Mouse (Mus musculus): ENCODE results near the gene Gkn1.

The Gkn1 gene

DNA sequence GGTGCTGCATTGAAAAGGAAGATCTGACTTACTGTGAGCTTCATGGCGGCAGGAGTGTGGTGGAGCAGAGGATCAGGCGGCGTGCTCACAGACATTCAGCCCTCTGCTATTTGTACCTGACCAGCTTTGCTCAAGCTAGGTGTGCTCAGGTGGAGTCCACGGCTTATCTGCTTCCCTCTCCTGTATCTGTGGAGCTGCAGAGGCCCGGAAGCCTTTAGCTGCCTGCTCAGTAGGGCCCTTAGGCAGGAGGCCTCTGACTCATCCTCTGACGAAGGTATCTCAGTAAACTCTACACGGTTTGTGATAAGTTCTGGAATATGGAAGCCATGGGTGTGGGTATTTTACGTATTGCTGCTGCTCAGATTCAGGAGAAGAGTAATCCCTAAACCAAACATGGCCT, at the start of gene Gkn1:
Gkn1 (minus strand) TSS at position 114 of the 400 bp plus-strand sequence.
- CTCF ChIA-PET = interaction anchor here in 2 of 4 experiments (0.6 to 3.0 kb wide), 2 partner anchors 250 to 533 kb away, joined by 4 to 10 read pairs; no protein-coding TSS in a partner anchor
- POLR2A ChIA-PET = no interaction called here

GRCm38 (mm10) chr6:87399886-87400566, 49.3 kb upstream of the Gkn1 start:
- CTCF ChIA-PET = interaction anchor here (0.6 to 1.9 kb wide), 15 partner anchors 10 to 673 kb away, joined by 3 to 11 read pairs (median 3); no protein-coding TSS in a partner anchor
- POLR2A ChIA-PET = no interaction called here

DNA sequence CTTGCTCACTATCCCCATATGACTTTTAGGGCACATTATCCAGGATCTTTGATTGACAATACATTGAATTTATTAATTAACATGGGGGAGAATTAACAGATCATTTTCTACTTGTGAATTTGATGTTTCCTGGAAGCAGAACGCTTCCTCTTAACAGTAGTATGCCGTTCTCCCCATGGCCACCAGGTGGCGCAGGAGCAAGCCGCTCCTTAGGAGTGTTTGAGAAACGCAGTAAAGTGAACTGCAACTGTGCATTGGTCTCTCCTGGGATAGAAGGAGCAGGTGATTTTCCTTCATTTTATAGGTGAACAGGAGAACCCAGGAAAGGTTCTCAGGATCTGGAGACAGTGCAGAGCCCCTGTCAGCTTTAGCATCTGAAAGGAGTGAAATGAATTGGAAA, 48.4 kb upstream of the Gkn1 start:
- POLR2A ChIA-PET = no interaction called here
- CTCF ChIA-PET = interaction anchor here (0.7 to 1.6 kb wide), 13 partner anchors 10 to 1748 kb away, joined by 3 to 11 read pairs (median 4); no protein-coding TSS in a partner anchor

DNA sequence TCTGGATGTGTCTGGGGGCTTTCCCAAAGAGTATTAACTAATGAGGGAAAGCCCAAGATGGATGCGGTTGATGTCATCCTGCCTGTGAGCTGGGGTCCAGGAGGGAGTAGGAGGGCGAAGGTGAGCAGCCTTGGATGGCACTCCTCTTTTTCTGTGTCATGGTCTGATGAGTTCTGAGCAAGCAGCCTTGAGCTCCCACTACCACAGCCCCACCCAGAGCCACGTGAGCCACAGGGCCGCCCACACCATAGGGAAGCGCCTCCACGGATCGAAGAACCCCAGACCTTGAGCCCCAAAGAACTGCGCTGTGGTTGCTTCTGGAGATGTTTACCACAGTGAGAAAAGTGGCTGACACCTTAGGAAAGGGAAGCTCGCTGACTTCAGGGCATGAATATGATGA, 44.0 kb upstream of the Gkn1 start:
- POLR2A ChIA-PET = interaction anchor here in 2 of 4 experiments (0.6 to 1.3 kb wide), 7 partner anchors 10 to 495 kb away, joined by 3 to 5 read pairs (median 4); partner anchors contain the start of gene Aplf (in 1 of the 2)
- CTCF ChIA-PET = interaction anchor here in 3 of 4 experiments (0.7 to 1.9 kb wide), 6 partner anchors 11 to 294 kb away, joined by 3 to 9 read pairs (median 4); partner anchors contain the start of gene Antxr1 (in 1 of the 3)

DNA sequence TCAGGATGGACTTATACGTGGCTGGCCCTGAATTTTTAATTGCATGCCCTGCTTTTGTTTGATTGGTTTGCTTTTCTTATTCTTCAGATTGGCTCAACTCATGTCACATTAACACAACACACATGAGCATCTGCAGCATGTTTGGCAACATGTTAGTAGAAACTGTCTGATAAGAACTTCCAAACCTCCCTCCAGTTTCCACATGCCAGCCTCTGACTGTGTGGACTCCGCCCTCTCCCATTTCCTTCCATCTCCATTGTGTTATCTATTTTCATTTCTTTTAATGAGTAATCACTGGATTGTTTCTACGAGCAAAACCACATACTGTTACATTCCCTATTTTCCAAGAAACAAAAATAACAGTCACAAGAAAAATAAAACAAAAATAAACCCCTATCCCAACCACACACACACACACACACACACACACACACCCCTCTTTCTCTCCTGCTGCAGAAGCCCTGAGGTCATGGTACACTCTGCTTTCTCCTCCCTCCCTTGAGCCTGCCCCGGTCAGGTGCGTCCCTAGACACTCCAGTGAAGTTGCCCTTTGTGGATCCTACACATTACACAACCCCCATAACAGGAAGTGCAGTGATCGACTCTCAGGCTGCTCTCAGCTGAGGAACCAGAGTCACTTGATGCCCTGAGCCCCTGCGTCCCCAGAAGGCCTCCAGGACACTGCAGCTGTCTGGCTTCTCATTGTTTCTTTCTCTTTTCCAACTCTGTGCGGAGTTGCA, 42.9 kb upstream of the Gkn1 start:
- POLR2A ChIA-PET = no interaction called here

DNA sequence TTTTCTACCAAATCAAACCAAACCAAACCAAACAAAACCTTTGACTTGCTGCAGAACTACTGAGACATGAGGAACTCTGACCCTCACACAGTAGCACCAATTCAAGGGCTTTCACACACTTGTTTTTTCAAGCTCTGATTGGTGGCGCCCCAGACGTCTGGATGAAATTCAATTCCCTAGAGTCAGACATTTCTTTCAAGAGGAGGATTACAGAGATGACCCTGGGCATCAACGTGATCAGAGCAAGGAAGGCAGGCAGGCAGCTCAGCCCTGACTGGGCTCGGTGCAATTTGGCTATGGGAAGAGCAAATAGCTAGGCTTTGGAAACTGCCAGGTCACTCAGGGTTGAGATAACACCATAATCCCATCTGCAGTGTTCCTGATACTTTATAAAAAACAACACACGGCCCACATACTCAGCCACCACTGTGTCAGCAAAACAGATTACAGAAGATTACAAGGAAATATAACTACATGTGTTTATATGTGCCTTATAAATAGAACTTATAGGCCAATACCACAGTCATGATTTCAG, 38.8 kb upstream of the Gkn1 start:
- ChIA-PET CTCF (interaction anchor here in 2 of 4 experiments (1.4 to 2.2 kb wide), 2 partner anchors 288 to 289 kb away, joined by 4 to 6 read pairs; no protein-coding TSS in a partner anchor), POLR2A (interaction anchor here in 1 of 4 experiments (0.6 to 1.2 kb wide), 3 partner anchors 12 to 364 kb away, joined by 3 to 4 read pairs (median 3); no protein-coding TSS in a partner anchor)

More for the DNA sequence above, 42.9 kb upstream of the Gkn1 start:
- CTCF ChIA-PET = interaction anchor here in 1 of 4 experiments (1.7 kb wide), 1 partner anchor 10 kb away, joined by 4 read pairs; no protein-coding TSS in a partner anchor

DNA sequence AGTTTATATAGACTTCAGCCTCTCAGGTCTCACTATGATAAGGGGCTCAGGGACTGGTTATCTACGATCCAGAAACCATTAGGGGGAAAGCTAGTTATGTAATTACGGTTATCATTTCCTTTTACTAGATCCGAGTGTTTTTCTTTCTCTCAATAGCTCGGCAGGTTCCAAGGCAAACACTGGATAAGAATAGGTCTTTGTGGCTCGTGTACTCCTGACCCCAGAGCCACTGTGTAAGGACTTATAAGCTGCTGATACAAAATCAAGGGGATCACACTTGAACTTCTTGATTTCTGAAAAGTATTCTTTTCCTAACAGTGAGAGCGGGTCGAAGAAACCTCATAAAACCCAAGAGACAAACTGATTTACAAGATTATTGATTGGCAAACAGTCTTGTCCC, 38.1 kb upstream of the Gkn1 start, which contains the start of gene Gkn3:
Gkn3 (minus strand) TSS at position 59 of the 400 bp plus-strand sequence.
- ChIA-PET CTCF (interaction anchor here in 2 of 4 experiments (1.4 to 2.2 kb wide), 2 partner anchors 288 kb away, joined by 4 to 7 read pairs; no protein-coding TSS in a partner anchor), POLR2A (interaction anchor here in 1 of 4 experiments (1.2 kb wide), 1 partner anchor 24 kb away, joined by 3 read pairs; no protein-coding TSS in a partner anchor)

GRCm38 (mm10) chr6:87386681-87387080, 35.9 kb upstream of the Gkn1 start:
- POLR2A ChIA-PET = interaction anchor here in 1 of 4 experiments (0.8 kb wide), 1 partner anchor 11 kb away, joined by 4 read pairs; no protein-coding TSS in a partner anchor
- CTCF ChIA-PET = interaction anchor here (0.6 to 2.2 kb wide), 4 partner anchors 80 to 361 kb away, joined by 4 to 9 read pairs (median 6); no protein-coding TSS in a partner anchor

GRCm38 (mm10) chr6:87386203-87386602, 35.5 kb upstream of the Gkn1 start:
- CTCF ChIA-PET = interaction anchor here in 3 of 4 experiments (0.5 to 3.0 kb wide), 6 partner anchors 14 to 285 kb away, joined by 3 to 30 read pairs (median 4); partner anchors contain the start of gene Gkn2 (in 1 of the 3)
- POLR2A ChIA-PET = no interaction called here

- ChIA-PET POLR2A (interaction anchor here in 2 of 4 experiments (0.8 to 1.1 kb wide), 4 partner anchors 10 to 913 kb away, joined by 3 to 5 read pairs (median 4); partner anchors contain the start of gene Gkn2 (in 1 of the 2)), CTCF (interaction anchor here (0.5 to 3.0 kb wide), 25 partner anchors 10 to 382 kb away, joined by 3 to 30 read pairs (median 4); partner anchors contain the start of gene Gkn2 (in 1 of the 4))
These were observed 34.0 kb upstream of the Gkn1 start for GRCm38 (mm10) chr6:87384761-87385160.

- ChIA-PET POLR2A (interaction anchor here in 2 of 4 experiments (0.7 to 1.1 kb wide), 5 partner anchors 11 to 912 kb away, joined by 3 to 5 read pairs (median 4); partner anchors contain the start of gene Gkn2 (in 1 of the 2)), CTCF (interaction anchor here (0.5 to 3.0 kb wide), 27 partner anchors 10 to 1190 kb away, joined by 3 to 30 read pairs (median 4); partner anchors contain the start of gene Gkn2 (in 1 of the 4))
These were observed 33.4 kb upstream of the Gkn1 start for GRCm38 (mm10) chr6:87383926-87384691.

- ChIA-PET CTCF (interaction anchor here in 1 of 4 experiments (1.4 kb wide), 1 partner anchor 12 kb away, joined by 5 read pairs; no protein-coding TSS in a partner anchor), POLR2A (interaction anchor here in 1 of 4 experiments (0.6 to 1.3 kb wide), 2 partner anchors 11 to 130 kb away, joined by 3 to 4 read pairs; no protein-coding TSS in a partner anchor)
These were observed 22.3 kb upstream of the Gkn1 start, which contains the start of gene Gkn2 for GRCm38 (mm10) chr6:87373057-87373456. TSS of gene Gkn2 (plus strand) at chr6:87373357.

GRCm38 (mm10) chr6:87369223-87369622, 18.5 kb upstream of the Gkn1 start:
- POLR2A ChIA-PET = no interaction called here
- CTCF ChIA-PET = no interaction called here

DNA sequence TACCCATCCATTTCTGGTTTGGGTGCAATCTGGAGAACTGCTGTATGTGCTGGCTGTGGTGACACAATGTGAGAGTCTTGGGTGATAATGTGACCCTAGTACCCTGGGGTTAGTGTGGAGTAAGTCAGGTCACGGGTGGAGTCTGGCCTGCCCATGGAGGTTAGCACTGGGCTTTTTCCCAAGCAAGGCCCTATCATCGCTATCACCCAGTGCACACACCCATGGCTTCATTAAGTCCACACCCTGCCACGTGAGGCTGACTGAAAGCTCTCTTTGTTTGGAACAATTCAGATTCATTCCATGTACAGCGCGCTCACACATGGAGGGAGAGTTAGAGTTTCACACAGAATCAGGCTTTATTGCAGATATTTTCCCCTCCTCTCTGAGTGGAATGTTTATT, 3.7 kb upstream of the Gkn1 start:
- CTCF ChIA-PET = interaction anchor here in 2 of 4 experiments (1.2 to 2.4 kb wide), 2 partner anchors 253 to 614 kb away, joined by 4 to 5 read pairs; no protein-coding TSS in a partner anchor
- POLR2A ChIA-PET = interaction anchor here in 1 of 4 experiments (0.9 to 2.0 kb wide), 2 partner anchors 19 to 40 kb away, joined by 3 to 5 read pairs; partner anchors contain the start of gene Antxr1

DNA sequence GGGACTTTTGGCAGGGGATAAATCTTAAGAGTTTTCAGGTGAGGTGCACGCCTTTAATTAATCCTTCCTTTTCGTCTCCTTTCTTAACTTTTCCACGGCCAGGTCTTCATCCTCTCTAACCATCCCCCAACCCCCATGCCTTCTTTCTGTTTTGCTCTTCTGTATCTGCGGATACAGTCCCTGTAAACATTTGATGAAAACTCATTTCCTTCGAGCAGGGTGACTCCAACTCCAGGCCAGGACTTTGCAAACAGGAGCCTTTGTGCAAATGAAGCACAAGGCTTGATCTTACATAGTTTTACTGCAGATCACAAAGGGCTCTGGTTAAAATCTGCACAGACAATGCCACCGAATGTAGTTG, 14.8 kb downstream of the Gkn1 start:
- ChIA-PET POLR2A (interaction anchor here in 2 of 4 experiments (1.2 to 1.6 kb wide), 3 partner anchors 18 to 293 kb away, joined by 3 to 4 read pairs (median 4); partner anchors contain the start of gene Gfpt1 (in 1 of the 2)), CTCF (interaction anchor here in 3 of 4 experiments (0.5 to 5.9 kb wide), 13 partner anchors 13 to 1506 kb away, joined by 3 to 70 read pairs (median 4); partner anchors contain the start of gene Abtb1 (in 1 of the 3))

GRCm38 (mm10) chr6:87335091-87335934, 15.4 kb downstream of the Gkn1 start, which contains the start of gene Antxr1:
TSS of gene Antxr1 (minus strand) at chr6:87335821.
- ChIA-PET POLR2A (interaction anchor here in 2 of 4 experiments (0.6 to 1.6 kb wide), 5 partner anchors 19 to 579 kb away, joined by 3 to 9 read pairs (median 4); partner anchors contain the start of gene Gfpt1 (in 1 of the 2)), CTCF (interaction anchor here (0.5 to 5.9 kb wide), 27 partner anchors 10 to 1507 kb away, joined by 3 to 70 read pairs (median 4); partner anchors contain the start of gene Abtb1 (in 1 of the 4))

All from embryonic stem cell, embryonic (primary cell).